Mouse (Mus musculus): ENCODE results near the gene Tmem150c. TPM values are rescaled to one million over a fixed set of nuclear protein-coding genes. Genes with fewer than 3 reads are reported as not detected.

Tmem150c gene
- total and polyA plus RNA-seq, 3 experiments, result 3.9 to 7.7 (median 6.3) TPM

DNA sequence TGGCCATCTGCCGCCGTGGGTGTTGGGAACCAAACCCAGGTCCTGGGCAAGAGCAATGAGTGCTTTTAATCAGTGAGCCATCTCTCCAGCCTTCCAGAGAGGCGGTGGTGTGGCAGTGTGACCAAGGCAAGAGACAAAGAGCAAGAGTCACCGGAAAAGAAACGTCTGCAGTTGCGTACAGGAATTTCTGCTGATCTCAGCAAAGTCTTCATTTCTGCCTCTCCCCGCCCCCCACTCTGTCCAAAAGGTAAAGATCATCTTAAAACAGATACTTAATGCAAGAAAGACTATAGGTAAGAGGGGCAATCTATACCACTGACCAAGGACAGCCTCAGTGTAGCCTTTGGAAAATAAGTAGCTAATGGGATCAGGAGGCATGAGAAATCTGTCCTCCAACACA lies 14.8 kb downstream of the Tmem150c start:
- Histone ChIP-seq H3K4me1 (ENCODE audit: control insufficient read depth, insufficient read depth, low read length) (no peaks in the 10 kb centered on the region), H3K9ac (ENCODE audit: low read depth, low read length) (no peak overlapping the region), H3K79me2 (replicated peaks; ENCODE audit: control insufficient read depth, insufficient read depth, low read length) (no peaks in the 10 kb centered on the region), H3K27ac (no peak overlapping the region), H3K4me3 (no peak overlapping the region), H3K36me3 (ENCODE audit: control insufficient read depth, insufficient read depth, low read length) (no peaks in the 10 kb centered on the region), H3K27me3 (ENCODE audit: control insufficient read depth, insufficient read depth, low read length) (no peaks in the 10 kb centered on the region)
- no peak for DNase-seq
- 76% methylated on average over 7 of the region's 7 CpGs for WGBS
- intact Hi-C loops (cut with DNase I), result no loop called here
- TF ChIP-seq EP300 (IDR thresholded peaks at IDR 0.05; ENCODE audit: insufficient read depth, low read depth, low read length), result no peak
- TF ChIP-seq CTCF (IDR thresholded peaks at IDR 0.05), result no peak
- no peak for TF ChIP-seq POLR2A (IDR thresholded peaks at IDR 0.05; ENCODE audit: insufficient read depth, low read depth, low read length)

DNA sequence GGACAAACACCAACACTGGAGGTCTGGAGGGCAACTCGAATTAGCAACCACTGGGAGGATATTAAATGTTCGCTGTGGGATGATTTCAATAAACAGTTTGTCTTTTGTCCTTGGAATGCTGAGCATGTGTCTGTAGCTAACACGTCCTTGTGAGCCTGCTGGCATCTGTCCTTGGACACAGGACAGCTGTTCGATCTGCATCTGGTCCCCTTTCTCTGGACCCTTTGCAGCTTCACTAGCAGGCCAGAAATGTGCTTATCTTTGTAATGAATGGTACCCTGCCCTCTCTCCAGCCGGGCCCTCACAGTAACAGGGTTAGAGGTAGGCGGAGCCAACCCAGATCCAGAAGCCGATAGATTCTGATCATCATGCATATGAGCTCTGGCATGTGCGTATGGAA lies 32.3 kb downstream of the Tmem150c start:
- no peak for DNase-seq
- Histone ChIP-seq H3K4me3 (no peak overlapping the region), H3K9ac (ENCODE audit: low read depth, low read length) (no peak overlapping the region), H3K79me2 (replicated peaks; ENCODE audit: control insufficient read depth, insufficient read depth, low read length) (no peaks in the 10 kb centered on the region), H3K27ac (no peak overlapping the region), H3K4me1 (ENCODE audit: control insufficient read depth, insufficient read depth, low read length) (no peaks in the 10 kb centered on the region), H3K27me3 (ENCODE audit: control insufficient read depth, insufficient read depth, low read length) (peaks cover 2% of the 10 kb centered on the region; the same call in 1 of the 2 replicates), H3K36me3 (ENCODE audit: control insufficient read depth, insufficient read depth, low read length) (no peaks in the 10 kb centered on the region)
- intact Hi-C loops (cut with DNase I), result no loop called here
- WGBS, result 50% methylated on average over 8 of the region's 8 CpGs
- TF ChIP-seq EP300 (IDR thresholded peaks at IDR 0.05; ENCODE audit: insufficient read depth, low read depth, low read length) (no peak), POLR2A (IDR thresholded peaks at IDR 0.05; ENCODE audit: insufficient read depth, low read depth, low read length) (no peak), CTCF (IDR thresholded peaks at IDR 0.05) (no peak)

DNA sequence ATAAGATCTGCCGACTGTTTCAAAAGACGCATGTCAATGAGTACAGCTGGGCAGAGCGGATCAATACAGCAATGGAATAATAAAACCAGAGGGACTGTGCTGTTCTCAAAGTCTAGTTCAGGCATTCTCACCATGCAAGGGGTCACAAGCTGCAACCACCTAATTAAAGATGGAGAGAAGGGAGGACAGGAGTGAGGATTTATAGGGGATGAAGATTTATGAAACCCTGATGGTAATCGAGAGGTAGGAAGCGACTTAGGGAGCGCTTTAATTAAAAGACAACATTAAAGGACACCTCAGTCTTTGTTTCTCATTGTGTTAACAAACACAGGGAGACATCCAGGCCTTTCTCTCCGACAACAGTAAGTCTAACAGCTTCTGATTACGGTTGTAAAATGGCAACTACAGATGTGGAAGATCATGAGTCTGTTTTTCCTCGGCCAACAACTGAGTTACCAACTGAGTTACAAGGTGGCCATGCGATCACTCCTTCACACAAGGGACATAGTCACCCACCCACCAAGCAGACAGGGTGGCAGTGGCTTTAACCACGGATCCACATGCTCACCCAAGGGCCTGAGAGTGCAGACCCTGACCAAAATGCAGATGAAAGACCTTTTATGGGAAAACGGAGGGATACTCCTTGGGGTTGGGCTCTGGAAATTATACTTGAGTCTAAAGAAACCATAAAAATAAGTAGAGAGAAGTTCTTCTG lies 34.0 kb downstream of the Tmem150c start:
- H3K79me2 ChIP-seq (replicated peaks; ENCODE audit: control insufficient read depth, insufficient read depth, low read length), result no peaks in the 10 kb centered on the region
- no peak overlapping the region for H3K4me3 ChIP-seq
- DNase-seq, result no peak
- no peak overlapping the region for H3K27ac ChIP-seq
- peaks cover 2% of the 10 kb centered on the region; the same call in 1 of the 2 replicates for H3K27me3 ChIP-seq (ENCODE audit: control insufficient read depth, insufficient read depth, low read length)
- H3K9ac ChIP-seq (ENCODE audit: low read depth, low read length), result no peak overlapping the region
- intact Hi-C loops (cut with DNase I), result no loop called here
- WGBS, result 78% methylated on average over 12 of the region's 12 CpGs
- H3K36me3 ChIP-seq (ENCODE audit: control insufficient read depth, insufficient read depth, low read length), result no peaks in the 10 kb centered on the region
- no peaks in the 10 kb centered on the region for H3K4me1 ChIP-seq (ENCODE audit: control insufficient read depth, insufficient read depth, low read length)
- no peak for TF ChIP-seq CTCF (IDR thresholded peaks at IDR 0.05)
- TF ChIP-seq EP300 (IDR thresholded peaks at IDR 0.05; ENCODE audit: insufficient read depth, low read depth, low read length), result no peak
- TF ChIP-seq POLR2A (IDR thresholded peaks at IDR 0.05; ENCODE audit: insufficient read depth, low read depth, low read length), result no peak

DNA sequence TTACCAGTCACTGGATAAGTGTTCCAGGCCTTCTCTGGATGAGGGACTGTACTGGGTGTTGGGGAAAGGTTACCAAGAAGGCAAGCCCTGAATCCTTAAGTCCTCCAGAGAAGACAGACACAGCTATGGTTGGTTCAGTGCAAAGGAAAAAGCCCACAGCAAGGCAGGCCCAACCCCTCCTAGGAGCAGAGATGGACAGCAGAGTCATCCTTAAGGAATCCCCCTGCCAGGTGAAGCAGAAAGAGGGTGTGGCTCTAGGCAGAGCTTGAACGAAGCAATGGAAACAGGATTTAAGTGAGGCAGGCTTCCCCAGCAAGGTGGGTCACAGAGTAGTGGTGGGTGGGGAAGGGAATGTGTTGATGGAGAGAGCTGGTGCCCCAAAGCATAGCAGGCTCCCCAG lies 35.1 kb downstream of the Tmem150c start:
- Histone ChIP-seq H3K27me3 (ENCODE audit: control insufficient read depth, insufficient read depth, low read length) (peaks cover 2% of the 10 kb centered on the region; the same call in 1 of the 2 replicates), H3K4me3 (no peak overlapping the region), H3K36me3 (ENCODE audit: control insufficient read depth, insufficient read depth, low read length) (no peaks in the 10 kb centered on the region), H3K27ac (no peak overlapping the region), H3K4me1 (ENCODE audit: control insufficient read depth, insufficient read depth, low read length) (no peaks in the 10 kb centered on the region), H3K79me2 (replicated peaks; ENCODE audit: control insufficient read depth, insufficient read depth, low read length) (no peaks in the 10 kb centered on the region), H3K9ac (ENCODE audit: low read depth, low read length) (no peak overlapping the region)
- no peak for DNase-seq
- TF ChIP-seq POLR2A (IDR thresholded peaks at IDR 0.05; ENCODE audit: insufficient read depth, low read depth, low read length) (no peak), CTCF (IDR thresholded peaks at IDR 0.05) (no peak), EP300 (IDR thresholded peaks at IDR 0.05; ENCODE audit: insufficient read depth, low read depth, low read length) (no peak)
- 55% methylated on average over 1 of the region's 1 CpGs for WGBS
- intact Hi-C loops (cut with DNase I), result no loop called here

DNA sequence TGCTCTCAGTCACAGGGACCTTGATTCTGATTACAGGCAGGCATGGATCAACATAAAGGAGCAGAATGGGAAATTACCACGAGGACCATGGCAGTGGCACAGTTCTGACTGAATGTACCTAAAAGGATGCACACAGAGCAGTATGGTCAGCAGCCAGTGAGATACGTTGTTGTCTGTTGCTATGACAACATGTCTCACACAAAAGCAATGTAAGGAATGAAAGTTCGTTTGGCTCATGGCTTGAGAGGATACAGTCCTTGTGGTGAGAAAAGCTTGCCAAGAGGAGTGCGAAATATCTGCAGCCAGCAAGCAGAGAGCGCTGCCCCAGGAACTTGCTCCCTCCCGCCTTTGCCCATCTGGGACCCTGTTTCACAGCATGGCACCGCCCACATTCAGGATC lies 36.3 kb downstream of the Tmem150c start:
- 53% methylated on average over 7 of the region's 7 CpGs for WGBS

DNA sequence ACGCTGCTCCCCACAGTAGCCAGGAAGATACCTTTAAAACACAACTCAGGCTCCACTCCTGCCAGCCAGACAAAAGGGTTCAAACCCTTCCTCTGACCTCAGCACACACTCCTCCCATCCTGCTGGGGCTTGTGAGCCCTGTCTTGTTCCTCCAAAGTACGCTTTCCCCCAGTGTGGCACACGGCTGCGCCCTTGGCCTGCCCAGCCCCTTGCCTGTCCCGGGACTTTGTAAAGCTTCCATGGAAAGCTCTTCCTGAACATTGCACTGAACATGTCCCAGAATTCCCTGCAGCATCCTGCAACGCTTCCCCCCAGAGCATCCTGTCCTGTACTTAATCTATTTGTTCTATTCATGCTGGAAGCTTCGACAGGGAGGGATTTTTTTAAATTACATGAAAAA lies 38.4 kb downstream of the Tmem150c start:
- TF ChIP-seq POLR2A (IDR thresholded peaks at IDR 0.05; ENCODE audit: insufficient read depth, low read depth, low read length), result no peak
- no peak for TF ChIP-seq CTCF (IDR thresholded peaks at IDR 0.05)
- DNase-seq, result no peak
- Histone ChIP-seq H3K4me1 (ENCODE audit: control insufficient read depth, insufficient read depth, low read length) (no peaks in the 10 kb centered on the region), H3K79me2 (replicated peaks; ENCODE audit: control insufficient read depth, insufficient read depth, low read length) (no peaks in the 10 kb centered on the region), H3K4me3 (no peak overlapping the region), H3K27ac (no peak overlapping the region), H3K9ac (ENCODE audit: low read depth, low read length) (no peak overlapping the region), H3K36me3 (ENCODE audit: control insufficient read depth, insufficient read depth, low read length) (no peaks in the 10 kb centered on the region), H3K27me3 (ENCODE audit: control insufficient read depth, insufficient read depth, low read length) (peaks cover 2% of the 10 kb centered on the region; the same call in 1 of the 2 replicates)
- intact Hi-C loops (cut with DNase I), result no loop called here
- 45% methylated on average over 7 of the region's 7 CpGs for WGBS

More for the DNA sequence above, 36.3 kb downstream of the Tmem150c start:
- no peaks in the 10 kb centered on the region for H3K4me1 ChIP-seq (ENCODE audit: control insufficient read depth, insufficient read depth, low read length)
- no peak for DNase-seq
- H3K9ac ChIP-seq (ENCODE audit: low read depth, low read length), result no peak overlapping the region
- intact Hi-C loops (cut with DNase I), result no loop called here
- no peaks in the 10 kb centered on the region for H3K36me3 ChIP-seq (ENCODE audit: control insufficient read depth, insufficient read depth, low read length)
- no peak overlapping the region for H3K4me3 ChIP-seq
- H3K27me3 ChIP-seq (ENCODE audit: control insufficient read depth, insufficient read depth, low read length), result peaks cover 2% of the 10 kb centered on the region; the same call in 1 of the 2 replicates
- H3K27ac ChIP-seq, result no peak overlapping the region
- TF ChIP-seq EP300 (IDR thresholded peaks at IDR 0.05; ENCODE audit: insufficient read depth, low read depth, low read length) (no peak), POLR2A (IDR thresholded peaks at IDR 0.05; ENCODE audit: insufficient read depth, low read depth, low read length) (no peak), CTCF (IDR thresholded peaks at IDR 0.05) (no peak)
- no peaks in the 10 kb centered on the region for H3K79me2 ChIP-seq (replicated peaks; ENCODE audit: control insufficient read depth, insufficient read depth, low read length)

Data from heart, adult 2 months (tissue).